Mouse (Mus musculus) frontal cortex, postnatal 25 days (tissue): Measurements from ENCODE around the gene Tdp1.
"Not testable (repeated sequence)": the region's sequence is repeated elsewhere in the genome, so short reads cannot be mapped to it uniquely, and the experiment has no call there.

Source experiments
- DNase-seq, 2 experiments: peaks; one replicate each; pipeline ENCODE4 v3.0.0; 2022; ENCODE audit warnings: low spot score in 2 of 2

The Tdp1 gene

DNA sequence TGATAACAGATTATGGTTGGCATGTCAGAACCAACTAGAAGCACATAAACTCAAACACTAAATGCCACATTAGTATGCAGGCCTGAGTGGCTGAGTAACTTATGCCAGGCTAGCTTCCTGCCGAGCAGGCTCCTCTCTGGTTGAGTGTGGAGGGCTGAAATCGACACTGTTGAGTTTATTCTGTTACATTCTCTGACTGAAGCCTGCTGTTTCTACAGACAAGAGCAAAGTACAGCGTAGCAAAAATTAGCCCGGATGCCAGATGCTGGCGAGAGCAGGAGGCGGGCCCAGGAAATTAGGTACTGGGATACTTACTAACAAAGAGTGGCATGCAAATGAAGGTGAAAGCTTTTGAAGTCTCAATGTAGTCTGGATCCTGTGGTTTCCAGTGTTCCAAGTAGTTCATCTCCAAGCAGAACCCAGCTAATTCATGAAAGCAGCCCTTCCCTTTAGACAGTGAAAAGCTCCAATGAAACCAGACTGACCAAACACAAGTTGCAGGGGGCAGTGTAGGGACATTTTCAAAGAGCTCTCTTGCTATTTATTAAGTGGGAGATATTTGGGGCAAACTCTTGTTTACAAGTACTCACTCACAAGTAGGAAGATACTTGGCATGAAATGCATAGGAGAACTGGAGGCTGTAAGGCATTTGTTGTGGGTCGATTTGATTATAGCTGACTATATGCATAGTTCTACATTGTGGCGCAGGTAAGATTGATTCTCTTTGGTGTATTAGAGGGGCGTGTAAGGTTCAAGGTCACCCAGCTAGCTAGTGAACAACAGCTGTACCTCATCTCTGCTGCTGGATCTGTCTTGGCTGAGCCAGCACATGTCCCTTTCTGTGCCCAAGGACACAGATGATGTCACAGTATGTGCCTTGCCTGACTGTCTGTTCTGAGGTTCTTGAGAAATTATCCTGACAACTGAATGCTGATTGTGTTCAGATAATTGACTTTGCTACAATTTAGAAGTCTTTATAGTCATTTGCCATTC is 74.0 kb downstream of the Tdp1 start:
- DNase-seq = no peak

DNA sequence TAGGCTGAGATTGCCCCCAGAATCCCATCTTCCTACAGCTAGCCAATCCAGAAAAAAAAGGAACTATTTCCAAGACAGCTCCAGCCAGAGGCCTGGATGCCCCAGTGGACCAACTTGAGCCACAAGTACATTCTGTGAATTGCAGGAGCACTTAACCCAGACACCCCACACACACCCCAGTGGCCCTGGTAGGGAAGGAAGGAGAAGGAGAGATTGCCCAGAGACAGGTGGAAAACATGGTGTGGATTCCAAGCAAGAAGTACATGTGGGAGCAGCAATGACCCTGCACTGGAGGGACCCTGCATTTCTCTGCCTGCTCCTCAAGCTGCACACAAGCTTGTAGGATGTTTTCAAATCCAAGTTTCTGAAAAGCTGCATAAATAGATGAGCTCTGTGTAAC is 75.0 kb downstream of the Tdp1 start:
- no peak for DNase-seq

DNA sequence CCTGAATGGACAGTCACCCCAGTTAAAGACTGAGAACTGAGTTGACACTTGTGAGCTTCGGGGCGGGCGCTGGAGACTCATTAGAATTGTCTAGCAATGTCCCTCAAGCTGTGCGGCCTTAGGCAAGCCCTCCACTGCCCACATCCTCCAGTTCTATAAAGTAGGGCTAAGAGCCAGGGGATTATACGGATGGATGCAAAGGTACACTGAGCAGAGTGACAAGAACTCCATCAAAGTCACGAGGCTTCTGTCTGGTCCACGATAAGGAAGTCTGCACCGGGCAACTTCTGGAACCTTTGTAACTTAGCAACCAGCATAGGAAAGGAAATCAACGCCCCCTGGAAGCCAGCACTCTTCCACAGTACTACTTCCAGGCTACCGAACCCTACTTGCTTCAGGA is 75.6 kb downstream of the Tdp1 start:
- no peak for DNase-seq

DNA sequence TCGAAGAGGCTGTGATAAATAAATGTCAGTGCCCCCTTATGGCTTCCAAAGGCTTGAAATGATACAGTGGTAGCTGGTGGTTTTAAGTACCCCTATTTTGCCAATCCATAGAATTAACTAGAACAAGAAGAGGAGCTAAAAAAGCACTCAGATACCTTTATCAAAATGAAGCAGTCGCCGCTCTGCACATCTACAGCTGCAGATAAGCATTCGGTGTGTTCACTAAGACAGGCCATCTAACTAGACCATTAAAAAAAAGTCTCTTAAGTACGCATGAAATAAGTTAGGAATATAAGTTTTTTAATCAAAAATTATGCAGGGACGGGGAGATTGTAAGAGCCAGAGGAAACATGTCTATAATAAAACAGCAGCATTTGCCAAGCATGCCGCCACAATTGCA is 76.4 kb downstream of the Tdp1 start:
- DNase-seq = no peak

DNA sequence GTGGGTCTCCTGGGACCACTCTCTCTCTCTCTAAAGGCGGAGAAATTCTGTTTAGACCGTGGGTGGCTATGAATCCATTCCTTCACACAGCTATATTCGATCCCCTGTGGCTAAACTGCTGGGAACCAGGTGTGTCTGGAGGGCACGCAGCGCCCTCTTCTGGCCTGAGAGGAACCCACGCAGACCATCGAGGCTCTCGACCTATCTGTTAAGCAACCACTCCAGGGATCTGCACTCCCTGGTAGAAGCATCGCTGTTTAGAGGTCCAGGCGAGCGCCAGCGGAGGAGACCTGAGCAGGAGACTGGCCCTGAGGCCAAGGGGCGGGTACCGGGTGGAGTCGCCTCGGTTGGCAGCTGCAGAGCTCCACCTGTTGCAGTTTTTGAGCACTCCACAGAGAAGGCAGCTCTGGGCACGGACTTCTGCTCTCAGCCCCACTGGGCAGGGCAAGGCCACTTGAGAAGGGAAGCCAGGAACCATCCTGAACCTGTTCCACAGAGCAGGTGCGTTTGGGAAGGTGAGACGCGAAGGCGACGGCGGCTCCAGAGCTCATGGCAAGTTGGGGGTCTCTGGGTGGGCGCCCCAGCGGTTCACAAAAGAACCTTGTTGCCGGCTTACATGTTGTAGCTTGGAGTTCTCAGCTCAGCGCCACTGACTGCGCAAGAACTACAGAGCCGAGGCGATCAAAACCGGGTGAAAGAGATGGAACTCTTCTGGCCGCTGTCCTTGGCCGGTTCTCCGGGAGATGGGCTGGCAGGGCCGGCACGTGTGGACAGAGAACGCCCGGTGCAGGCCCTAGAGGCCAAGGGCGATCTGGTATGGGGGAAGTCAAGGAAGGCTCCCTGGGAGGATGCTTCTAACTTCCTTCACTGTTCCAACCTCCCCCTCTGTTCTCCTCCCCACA is 80.2 kb downstream of the Tdp1 start, which contains the start of gene Kcnk13:
Kcnk13 (plus strand) TSS at position 199 of the 902 bp plus-strand sequence.
- DNase-seq = peak; percentile 68 to 76

DNA sequence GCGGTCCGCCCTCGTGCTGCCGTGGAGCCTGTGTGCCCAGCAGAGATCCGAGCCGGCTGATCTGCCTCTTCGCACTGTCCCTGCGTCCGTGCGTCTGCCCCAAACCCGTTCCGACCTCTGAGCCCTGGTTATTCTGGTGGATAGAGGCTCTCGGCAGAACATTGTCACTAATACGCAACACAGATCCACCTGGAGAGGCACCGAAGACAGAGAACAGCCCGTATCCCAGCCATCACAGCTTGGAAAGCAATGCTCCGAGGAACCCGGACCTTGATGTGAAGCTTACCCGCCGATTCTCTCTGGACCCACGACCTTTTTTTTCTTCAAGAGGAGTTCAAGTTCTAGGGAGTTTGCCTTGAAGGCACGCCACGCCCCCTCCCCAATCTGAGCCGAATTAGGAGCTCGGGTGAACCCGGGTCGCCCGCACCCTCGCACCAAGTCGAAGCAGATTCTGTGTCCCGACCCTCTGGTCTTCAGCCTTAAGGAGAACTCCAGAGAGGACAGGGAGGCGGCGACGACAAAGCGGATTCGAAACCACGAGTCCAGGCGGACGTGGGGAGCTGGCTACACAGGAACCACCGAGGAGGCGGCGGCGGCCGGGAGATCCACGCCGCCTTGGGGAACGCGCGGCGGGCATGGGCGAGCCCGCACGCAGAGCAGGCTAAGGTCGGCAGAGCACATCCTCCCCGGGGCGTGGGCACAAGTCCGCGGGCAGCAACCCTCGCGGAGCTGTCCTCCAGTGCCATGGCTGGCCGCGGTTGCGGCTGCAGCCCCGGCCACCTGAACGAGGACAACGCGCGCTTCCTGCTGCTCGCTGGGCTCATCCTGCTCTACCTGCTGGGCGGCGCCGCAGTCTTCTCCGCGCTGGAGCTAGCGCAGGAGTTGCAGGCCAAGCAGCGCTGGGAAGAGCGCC is 81.1 kb downstream of the Tdp1 start:
- no peak for DNase-seq

DNA sequence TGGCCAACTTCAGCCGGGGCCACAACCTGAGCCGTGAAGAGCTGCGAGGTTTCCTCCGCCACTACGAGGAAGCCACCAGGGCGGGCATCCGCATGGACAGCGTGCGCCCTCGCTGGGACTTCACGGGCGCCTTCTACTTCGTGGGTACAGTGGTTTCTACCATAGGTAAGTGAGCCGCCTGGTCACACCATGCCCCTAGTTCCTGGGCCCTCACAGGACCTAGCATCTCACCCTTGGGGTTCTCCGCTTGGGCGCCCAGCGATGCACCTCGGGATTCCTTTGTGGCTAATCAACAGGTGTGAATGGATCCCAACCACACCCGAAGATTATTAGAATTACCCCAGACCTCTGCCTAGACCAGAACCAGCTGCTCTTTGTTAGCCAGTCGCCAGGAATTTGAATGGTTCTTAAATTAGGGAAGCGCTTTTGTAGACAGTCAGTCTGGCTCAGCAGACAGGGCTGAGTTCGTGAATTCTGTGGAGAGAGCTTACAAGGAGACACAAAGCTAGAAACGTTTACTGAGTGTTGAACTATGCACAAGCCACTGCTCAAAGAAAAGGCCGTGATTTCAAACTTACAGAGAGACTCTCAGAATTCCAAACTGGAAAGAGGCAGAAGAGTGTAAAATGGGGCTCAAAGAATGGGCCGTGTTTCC is 81.9 kb downstream of the Tdp1 start:
- no peak for DNase-seq

DNA sequence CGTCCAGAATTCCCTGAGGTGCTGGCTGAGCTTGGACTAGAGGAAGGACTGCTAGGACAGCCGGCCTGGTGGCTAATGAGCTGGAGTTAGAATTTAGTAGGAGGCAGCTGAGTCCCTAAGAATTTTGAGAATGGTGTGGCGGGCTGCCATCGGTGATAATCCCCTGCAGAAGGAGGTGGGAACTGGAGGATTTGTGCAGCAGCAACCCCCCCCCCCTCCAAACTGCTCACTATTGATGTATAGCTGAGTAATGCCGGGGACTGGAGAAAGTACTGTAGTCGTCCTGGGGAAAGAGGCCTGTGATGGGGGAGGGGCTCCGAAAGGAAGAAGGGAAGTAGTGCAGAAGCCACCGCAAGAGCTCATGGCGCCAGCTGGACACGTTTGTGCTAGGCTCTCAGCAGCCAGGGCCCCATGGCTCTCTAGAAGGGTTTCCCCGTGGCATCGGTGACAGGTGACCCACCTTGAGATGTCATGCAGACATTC is 82.6 kb downstream of the Tdp1 start:
- no peak for DNase-seq

DNA sequence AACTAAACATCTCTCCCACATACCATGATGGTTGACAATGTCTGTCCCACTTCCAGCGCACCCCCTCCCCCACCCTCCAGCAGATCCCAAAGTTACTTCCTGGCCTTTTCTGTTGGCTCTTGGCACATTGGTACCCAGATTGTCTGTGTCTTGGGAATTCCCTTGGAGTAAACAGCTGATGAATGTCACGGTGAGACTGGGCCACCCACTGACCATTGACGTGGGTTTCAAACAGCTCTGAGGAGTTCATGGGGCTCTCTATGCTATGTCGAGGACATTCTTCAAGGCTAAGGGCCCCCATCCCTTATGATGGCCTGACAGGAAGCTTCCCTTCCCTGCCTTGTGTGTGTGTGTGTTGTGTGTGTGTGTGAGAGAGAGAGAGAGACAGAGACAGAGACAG is 85.6 kb downstream of the Tdp1 start:
- no peak for DNase-seq

DNA sequence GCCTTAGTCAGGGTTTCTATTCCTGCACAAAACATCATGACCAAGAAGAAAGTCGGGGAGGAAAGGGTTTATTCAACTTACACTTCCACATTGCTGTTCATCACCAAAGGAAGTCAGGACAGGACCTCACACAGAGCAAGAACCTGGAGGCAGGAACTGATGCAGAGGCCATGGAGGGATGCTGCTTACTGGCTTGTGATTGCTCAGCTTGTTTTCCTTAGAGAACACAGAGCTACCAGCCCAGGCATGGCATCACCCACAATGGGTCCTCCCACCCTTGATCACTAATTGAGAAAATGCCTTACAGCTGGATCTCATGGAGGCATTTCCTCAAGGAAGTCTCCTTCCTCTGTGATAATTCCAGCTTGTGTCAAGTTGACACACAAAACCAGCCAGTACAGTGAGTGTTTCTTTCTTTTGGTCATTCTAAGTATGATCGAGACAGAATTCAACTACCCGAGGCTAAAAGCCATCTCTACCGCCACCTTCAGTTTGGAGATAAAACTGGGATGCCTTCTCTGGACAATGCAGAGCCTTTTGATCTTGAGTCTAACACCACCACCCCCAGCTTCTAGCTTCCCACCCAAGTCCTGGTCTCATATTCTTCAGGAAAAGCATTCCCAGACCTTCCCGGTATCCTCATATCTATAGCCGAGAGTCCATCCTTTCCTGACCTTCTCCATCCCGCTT is 87.0 kb downstream of the Tdp1 start:
- not testable (repeated sequence) for DNase-seq

DNA sequence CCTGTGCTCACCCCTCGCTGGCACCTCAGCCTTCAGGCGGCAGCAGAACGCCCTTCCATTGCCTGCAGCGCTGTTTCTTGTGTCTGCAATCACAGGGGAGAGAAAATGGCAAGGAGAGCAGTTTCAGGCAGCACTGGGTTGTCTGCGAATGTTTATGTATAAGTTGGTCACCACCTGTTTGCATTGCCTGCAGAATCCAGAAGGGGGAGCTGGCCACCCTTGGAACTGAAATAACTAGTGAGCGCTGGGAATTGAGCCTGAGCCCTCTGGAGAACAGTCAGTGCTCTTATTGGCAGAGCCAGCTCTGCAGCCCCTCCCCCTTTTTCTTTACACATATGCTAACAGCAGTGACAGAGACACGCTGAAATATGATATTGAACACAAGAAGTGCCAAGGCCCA is 88.5 kb downstream of the Tdp1 start:
- DNase-seq = no peak

DNA sequence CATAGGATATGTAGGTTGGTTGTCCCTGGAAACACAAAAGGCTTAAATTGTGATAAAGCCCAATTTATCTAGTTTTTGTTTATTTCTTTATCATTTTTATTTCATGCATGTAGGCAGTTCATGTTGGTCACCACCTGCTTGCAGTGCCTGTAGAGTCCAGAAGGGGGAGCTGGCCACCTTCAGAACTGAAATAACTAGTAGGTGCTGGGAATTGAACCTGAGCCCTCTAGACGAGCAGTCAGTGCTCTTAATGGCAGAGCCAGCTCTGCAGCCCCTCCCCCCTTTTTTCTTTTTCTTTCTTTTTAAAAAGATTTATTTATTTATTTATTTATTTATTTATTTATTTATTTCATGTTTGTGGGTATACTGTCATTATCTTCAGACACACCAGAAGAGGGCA is 89.3 kb downstream of the Tdp1 start:
- DNase-seq = no peak

DNA sequence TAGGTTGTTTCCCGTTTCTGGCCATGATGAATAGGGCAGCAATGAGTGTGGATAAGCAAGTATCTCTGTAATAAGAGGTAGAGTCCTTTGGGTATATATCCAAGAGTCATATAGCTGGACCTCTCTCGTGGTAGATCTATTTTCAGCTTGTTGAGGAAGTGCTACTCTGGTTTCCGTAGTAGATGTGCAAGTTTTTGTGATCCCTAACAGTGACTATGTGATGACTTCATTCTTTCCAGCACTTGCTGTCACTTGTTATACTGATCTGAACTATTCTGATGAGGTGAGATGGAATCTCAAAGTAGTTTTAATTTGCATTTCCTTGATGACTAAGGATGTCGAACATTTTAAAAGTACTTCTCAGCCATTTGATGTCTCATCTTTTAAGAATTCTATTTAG is 95.2 kb downstream of the Tdp1 start:
- no peak for DNase-seq

DNA sequence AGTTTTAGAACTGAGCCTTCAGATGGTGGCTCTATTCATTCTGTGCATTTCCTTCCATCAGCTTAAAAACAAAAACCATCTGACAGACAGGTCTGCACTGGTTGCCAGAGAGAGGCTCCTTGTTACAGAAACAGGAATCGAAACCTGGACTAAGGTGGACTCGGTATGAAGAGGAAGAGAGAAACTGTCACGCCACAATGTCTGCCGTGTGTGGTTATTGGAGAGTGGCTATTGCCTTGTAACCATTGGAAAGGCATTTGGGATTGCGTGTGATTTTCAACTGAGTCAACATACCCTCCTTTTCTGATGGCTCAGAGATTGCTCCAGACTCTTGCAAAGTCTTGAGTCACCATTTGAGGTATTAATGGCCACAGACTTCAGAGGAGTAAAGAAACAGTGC is 102.5 kb downstream of the Tdp1 start:
- no peak for DNase-seq

DNA sequence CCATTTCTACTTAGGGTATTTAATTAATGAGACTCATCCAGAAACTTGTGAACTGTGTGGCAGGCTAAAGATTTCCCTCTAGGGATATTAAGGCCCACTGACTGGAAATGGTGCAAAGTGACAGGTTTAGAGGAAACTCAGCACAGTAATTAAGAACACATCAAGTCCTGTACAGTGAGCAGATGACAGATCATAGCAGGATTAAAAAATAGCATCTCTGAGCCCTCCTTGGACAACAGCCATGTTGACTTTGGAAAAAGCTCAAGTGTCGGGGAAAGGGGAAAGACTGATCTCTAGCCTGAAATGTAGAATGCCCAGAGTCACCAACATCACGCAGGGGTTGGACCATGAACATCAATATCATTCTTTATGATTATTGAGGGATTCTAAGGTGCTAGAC is 103.8 kb downstream of the Tdp1 start:
- DNase-seq = no peak

DNA sequence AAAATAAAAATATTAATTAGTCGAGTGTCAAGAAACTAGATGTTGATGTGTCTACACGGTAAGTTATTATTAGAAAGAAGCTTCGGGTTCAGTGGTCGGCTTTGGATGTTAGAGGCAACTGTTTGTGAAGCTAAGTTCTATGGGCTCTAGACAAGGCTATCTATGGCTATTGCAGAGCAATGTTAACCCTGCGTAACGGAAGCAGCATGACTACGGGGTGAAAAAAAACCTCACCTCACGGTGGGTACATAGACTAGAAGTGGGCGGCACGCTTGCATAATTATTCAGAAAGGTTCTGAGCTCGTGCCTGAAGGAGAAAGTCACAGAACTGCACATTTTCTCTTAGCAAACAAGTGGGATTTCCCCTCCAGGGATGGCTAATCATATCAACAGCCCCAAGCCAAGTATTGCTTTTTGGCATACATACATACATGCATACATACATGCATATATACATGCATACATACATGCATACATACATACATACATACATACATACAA is 108.1 kb downstream of the Tdp1 start:
- no peak for DNase-seq

DNA sequence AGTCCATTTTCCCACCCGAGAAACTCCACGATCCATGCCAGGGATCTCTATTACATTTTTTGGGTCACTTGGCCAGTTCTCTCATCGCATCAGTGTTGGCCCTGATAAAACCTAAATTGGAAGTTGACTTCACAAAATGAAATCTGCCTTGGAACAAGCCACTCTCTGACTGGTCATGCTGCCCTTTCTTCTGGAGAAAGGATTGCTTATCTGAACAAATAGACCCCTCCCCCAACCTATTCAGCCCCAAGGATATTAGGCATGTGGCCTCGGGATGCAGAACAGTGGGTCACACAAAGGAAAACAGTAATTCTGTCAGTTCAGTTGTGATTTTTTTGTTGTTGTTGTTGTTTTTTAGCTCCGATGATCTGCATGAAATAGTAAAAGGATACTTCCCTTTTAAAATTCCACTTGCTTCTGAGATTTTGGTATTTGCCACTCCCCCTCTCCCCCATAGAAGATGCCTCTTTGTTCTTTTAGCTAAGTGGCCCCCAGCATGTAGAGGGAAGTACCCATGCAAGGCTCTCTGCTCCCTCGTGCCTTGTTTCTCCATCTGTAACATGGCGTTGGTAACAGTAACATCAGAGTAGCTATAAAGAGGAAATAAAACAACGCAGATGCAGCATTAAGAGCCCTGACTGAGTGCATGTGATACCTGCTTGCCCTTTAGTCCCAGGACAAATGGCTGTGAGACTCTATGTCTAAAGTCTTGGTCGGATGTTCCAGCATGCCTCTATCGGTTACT is 109.0 kb downstream of the Tdp1 start:
- no peak for DNase-seq

DNA sequence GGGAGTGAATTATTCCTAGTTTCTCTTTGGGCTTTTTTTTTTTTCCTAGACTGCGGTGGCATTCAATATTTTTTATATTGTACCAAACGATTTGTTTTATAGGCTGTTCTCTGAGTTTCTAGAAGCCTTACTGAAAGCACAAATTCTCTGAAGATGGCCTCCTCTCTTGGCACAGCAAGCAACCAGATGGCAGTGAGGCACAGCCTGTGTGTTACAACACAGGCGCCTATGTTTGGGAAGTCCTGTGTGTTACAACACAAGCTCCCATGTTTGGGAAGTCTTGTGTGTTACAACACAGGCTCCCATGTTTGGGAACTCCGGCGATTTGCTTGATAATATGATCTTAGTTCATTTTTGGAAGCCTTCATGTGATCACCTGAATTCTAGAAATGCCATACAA is 111.6 kb downstream of the Tdp1 start:
- DNase-seq = no peak

DNA sequence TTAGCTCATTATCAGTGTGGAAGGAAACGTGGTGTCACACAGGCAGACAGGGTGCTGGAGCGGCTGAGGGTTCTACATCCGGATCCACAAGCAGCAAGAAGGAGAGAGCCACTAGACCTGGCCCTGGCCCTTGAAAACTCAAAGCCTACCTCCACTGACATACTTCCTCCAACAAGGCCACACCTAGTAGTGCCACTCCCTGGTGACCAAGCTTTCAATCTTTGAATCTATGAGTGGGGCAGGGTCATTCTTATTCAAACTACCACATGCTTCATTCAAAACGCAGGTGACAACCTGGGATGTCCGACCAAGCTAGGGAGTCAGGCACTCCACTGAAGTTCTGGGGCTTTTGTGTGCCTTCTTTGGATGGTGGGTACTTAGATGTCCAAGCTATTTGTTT is 115.4 kb downstream of the Tdp1 start:
- DNase-seq = no peak
